Mouse (Mus musculus): ENCODE measurements around the gene Sat2.

- TF ChIP-seq CTCF (conservative IDR thresholded peaks at IDR 0.05; ENCODE audit: low read length) (no peak), NANOG (IDR thresholded peaks at IDR 0.05; ENCODE audit: borderline replicate concordance, low read length) (no peak), POU5F1 (IDR thresholded peaks at IDR 0.05; ENCODE audit: borderline replicate concordance, low read length) (no peak)
Observed at GRCm38 (mm10) chr11:69603516-69603915, 18.3 kb upstream of the Sat2 start.

Measured in E14TG2a.4 (cell line).